Comparison of ENCODE assay signal across 14 mouse cellular contexts in the genomic region with DNA sequence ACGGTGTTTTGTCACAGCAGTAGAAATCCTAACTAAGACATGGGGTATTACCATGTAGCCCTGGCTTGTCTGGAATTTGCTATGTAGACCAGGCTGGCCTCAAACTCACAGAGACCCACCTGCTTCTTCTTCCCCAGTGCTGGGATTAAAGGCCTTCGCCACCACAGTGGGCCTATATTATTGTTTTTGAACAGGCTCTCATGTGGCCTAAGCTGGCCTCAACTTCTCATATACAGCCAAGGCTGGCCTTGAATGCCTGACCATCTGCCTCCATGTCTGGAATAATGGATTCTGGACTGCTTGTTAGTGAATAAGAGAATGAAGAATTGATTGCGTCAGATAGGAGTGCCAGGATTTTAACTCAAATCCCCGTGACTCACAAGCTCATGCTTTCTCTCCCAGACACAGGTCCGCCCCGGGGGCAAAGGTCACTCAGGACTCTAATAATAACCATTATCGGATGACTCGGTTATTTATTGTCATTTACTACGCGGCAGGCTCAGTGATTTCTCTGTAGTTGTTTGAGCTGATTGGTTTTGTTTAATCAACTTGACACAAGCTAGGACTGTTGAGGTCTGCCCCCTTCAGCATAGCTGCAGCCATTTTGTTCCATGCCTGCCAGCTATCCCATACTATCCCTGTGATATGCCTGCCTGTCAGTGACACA. TPM values are rescaled to one million over a fixed set of nuclear protein-coding genes. Genes with fewer than 3 reads are reported as not detected.
DNase-seq lines count a peak whose midpoint lies in the region; ATAC-seq and TF ChIP-seq lines count a peak whose summit lies in the region.
"Had no signal": no experiment of that assay in that cellular context is flagged by ENCODE, and none has a peak within 500 bp of the region (broad histone marks: within the 10 kb centered on the region; RNA-seq: fewer than 3 reads in every experiment).

No protein-coding gene starts in this region.

- H3K27ac ChIP-seq in forebrain, embryonic 10.5 days = 0 out of 2 replicates have a peak overlapping the region, but pooled peaks have one; percentile 36
- H3K27ac ChIP-seq in forebrain, embryonic 13.5 days = no peak overlapping the region
- H3K27ac ChIP-seq in midbrain, postnatal 0 days (ENCODE audit: low read depth, low read length) = no peak overlapping the region
- no peak overlapping the region for H3K27ac ChIP-seq in midbrain, embryonic 13.5 days
- H3K27ac ChIP-seq in intestine, embryonic 16.5 days (ENCODE audit: low read length) = peak overlapping the region; percentile 36
- H3K27ac ChIP-seq: embryonic facial prominence, embryonic 13.5 days; heart, embryonic 13.5 days; kidney, postnatal 0 days had no signal

- H3K4me3 ChIP-seq in forebrain, embryonic 10.5 days = no peak overlapping the region
- no peak overlapping the region for H3K4me3 ChIP-seq in forebrain, embryonic 13.5 days
- no peak overlapping the region for H3K4me3 ChIP-seq in midbrain, postnatal 0 days (ENCODE audit: low read depth, low read length)
- no peak overlapping the region for H3K4me3 ChIP-seq in midbrain, embryonic 13.5 days (replicated peaks)
- H3K4me3 ChIP-seq in intestine, embryonic 16.5 days (ENCODE audit: low read length) = no peak overlapping the region
- H3K4me3 ChIP-seq: embryonic facial prominence, embryonic 13.5 days; heart, embryonic 13.5 days had no signal

- WGBS in forebrain, embryonic 10.5 days = 64% methylated on average over 10 of the region's 10 CpGs
- WGBS in forebrain, embryonic 13.5 days = 56% methylated on average over 10 of the region's 10 CpGs
- 28% methylated on average over 10 of the region's 10 CpGs for WGBS in midbrain, postnatal 0 days
- WGBS in midbrain, embryonic 13.5 days = 39% methylated on average over 10 of the region's 10 CpGs
- WGBS in intestine, embryonic 16.5 days = 48% methylated on average over 10 of the region's 10 CpGs

- H3K36me3 ChIP-seq in forebrain, embryonic 10.5 days (replicated peaks) = no peaks in the 10 kb centered on the region
- no peaks in the 10 kb centered on the region for H3K36me3 ChIP-seq in forebrain, embryonic 13.5 days (ENCODE audit: poor library complexity, severe bottlenecking)
- H3K36me3 ChIP-seq in midbrain, postnatal 0 days (ENCODE audit: insufficient read depth, low read length) = no peaks in the 10 kb centered on the region
- H3K36me3 ChIP-seq in midbrain, embryonic 13.5 days = no peaks in the 10 kb centered on the region
- H3K36me3 ChIP-seq in intestine, embryonic 16.5 days (ENCODE audit: control insufficient read depth, insufficient read depth, low read length) = no peaks in the 10 kb centered on the region
- H3K36me3 ChIP-seq: embryonic facial prominence, embryonic 13.5 days; heart, embryonic 13.5 days had no signal

- no peak for ATAC-seq in forebrain, embryonic 13.5 days
- 0 out of 2 replicates have a peak, but pooled peaks have one; percentile 27 for ATAC-seq in midbrain, postnatal 0 days (ENCODE audit: low FRiP score)
- no peak; the same call in 1 of the 2 replicates for ATAC-seq in midbrain, embryonic 13.5 days
- peak; percentile 79 for ATAC-seq in intestine, embryonic 16.5 days

- H3K9me3 ChIP-seq in forebrain, embryonic 10.5 days = 0 out of 2 replicates have a peak, but pooled peaks cover 3% of the 10 kb centered on the region
- no peaks in the 10 kb centered on the region for H3K9me3 ChIP-seq in forebrain, embryonic 13.5 days (replicated peaks)
- no peaks in the 10 kb centered on the region for H3K9me3 ChIP-seq in midbrain, postnatal 0 days (ENCODE audit: low read length)
- no peaks in the 10 kb centered on the region for H3K9me3 ChIP-seq in midbrain, embryonic 13.5 days
- H3K9me3 ChIP-seq in intestine, embryonic 16.5 days (ENCODE audit: control insufficient read depth, low read length) = no peaks in the 10 kb centered on the region
- H3K9me3 ChIP-seq: embryonic facial prominence, embryonic 13.5 days; heart, embryonic 13.5 days had no signal

- peaks cover 22% of the 10 kb centered on the region for H3K4me1 ChIP-seq in forebrain, embryonic 10.5 days
- H3K4me1 ChIP-seq in forebrain, embryonic 13.5 days = no peaks in the 10 kb centered on the region
- H3K4me1 ChIP-seq in midbrain, postnatal 0 days (ENCODE audit: insufficient read depth, low read length) = no peaks in the 10 kb centered on the region
- no peaks in the 10 kb centered on the region for H3K4me1 ChIP-seq in midbrain, embryonic 13.5 days (replicated peaks)
- peaks cover 9% of the 10 kb centered on the region for H3K4me1 ChIP-seq in intestine, embryonic 16.5 days (ENCODE audit: control insufficient read depth, insufficient read depth, low read length)
- H3K4me1 ChIP-seq: embryonic facial prominence, embryonic 13.5 days had no signal

- no peak for DNase-seq in forebrain, embryonic 10.5 days (ENCODE audit: extremely low spot score, low spot score)
- DNase-seq in midbrain, postnatal 0 days (ENCODE audit: low spot score) = peak; percentile 3
- DNase-seq in layer of hippocampus, adult 9-11 months = no peak
- DNase-seq in layer of hippocampus, adult 18-20 months (ENCODE audit: low spot score in 2 of 2) = no peak
- no peak for DNase-seq in ovary, postnatal 10 days (ENCODE audit: low spot score)
- DNase-seq: lung, postnatal 10 days had no signal

- no peak overlapping the region for H3K9ac ChIP-seq in forebrain, embryonic 13.5 days
- H3K9ac ChIP-seq in midbrain, postnatal 0 days (replicated peaks; ENCODE audit: low read length, poor library complexity, severe bottlenecking) = no peak overlapping the region
- no peak overlapping the region for H3K9ac ChIP-seq in midbrain, embryonic 13.5 days (replicated peaks)
- H3K9ac ChIP-seq in intestine, embryonic 16.5 days (ENCODE audit: low read depth, low read length) = no peak overlapping the region
- H3K9ac ChIP-seq: embryonic facial prominence, embryonic 13.5 days; heart, embryonic 13.5 days had no signal

- no peak overlapping the region for H3K4me2 ChIP-seq in forebrain, embryonic 13.5 days
- H3K4me2 ChIP-seq in midbrain, postnatal 0 days (ENCODE audit: low read depth, low read length, poor library complexity, severe bottlenecking) = no peak overlapping the region
- no peak overlapping the region for H3K4me2 ChIP-seq in midbrain, embryonic 13.5 days (replicated peaks)
- no peak overlapping the region for H3K4me2 ChIP-seq in intestine, embryonic 16.5 days (ENCODE audit: low read depth, low read length)
- H3K4me2 ChIP-seq: embryonic facial prominence, embryonic 13.5 days; heart, embryonic 13.5 days had no signal

- no peaks in the 10 kb centered on the region for H3K27me3 ChIP-seq in forebrain, embryonic 10.5 days (ENCODE audit: poor library complexity, severe bottlenecking)
- no peaks in the 10 kb centered on the region for H3K27me3 ChIP-seq in forebrain, embryonic 13.5 days
- H3K27me3 ChIP-seq in midbrain, postnatal 0 days (ENCODE audit: insufficient read depth, low read length) = no peaks in the 10 kb centered on the region
- no peaks in the 10 kb centered on the region for H3K27me3 ChIP-seq in midbrain, embryonic 13.5 days
- H3K27me3 ChIP-seq in intestine, embryonic 16.5 days (replicated peaks; ENCODE audit: control insufficient read depth, insufficient read depth, low read length) = no peaks in the 10 kb centered on the region
- H3K27me3 ChIP-seq: embryonic facial prominence, embryonic 13.5 days had no signal

- no peak for TF ChIP-seq CTCF in midbrain, postnatal 0 days (IDR thresholded peaks at IDR 0.05)

RNA-seq across cellular contexts. Expression of a gene that starts 1.9 kb away (rescaled TPM):
- 0.11 TPM in 1 of 2 replicates, not detected in the other for polyA plus RNA-seq in forebrain, embryonic 10.5 days (2016; fragmentation: Nextera tagmentation; extraction: Ambion mirVana)
- not detected in 2 replicates for polyA plus RNA-seq in forebrain, embryonic 13.5 days (2015; fragmentation: Nextera tagmentation; extraction: Ambion mirVana)
- not detected in 2 replicates for total RNA-seq in midbrain, postnatal 0 days (2014; rRNA removed)
- not detected in 2 replicates for polyA plus RNA-seq in midbrain, postnatal 0 days (2015; fragmentation: Nextera tagmentation; extraction: Ambion mirVana)
- polyA plus RNA-seq in midbrain, embryonic 13.5 days (2015; fragmentation: Nextera tagmentation; extraction: Ambion mirVana) = not detected in 2 replicates
- polyA plus RNA-seq in intestine, embryonic 16.5 days (2015; fragmentation: Nextera tagmentation; extraction: Ambion mirVana) = 14.7 and 19.1 TPM in 2 replicates
- total RNA-seq in layer of hippocampus, adult 18-20 months (2021) = not detected
- total RNA-seq: left cerebral cortex, postnatal 25 days had no signal
- polyA plus RNA-seq: embryonic facial prominence, embryonic 13.5 days had no signal

RNA-seq across cellular contexts. Expression of a gene that starts 12.8 kb away (rescaled TPM):
- not detected in 2 replicates for polyA plus RNA-seq in forebrain, embryonic 10.5 days (2016; fragmentation: Nextera tagmentation; extraction: Ambion mirVana)
- polyA plus RNA-seq in forebrain, embryonic 13.5 days (2015; fragmentation: Nextera tagmentation; extraction: Ambion mirVana) = not detected in 2 replicates
- not detected in 2 replicates for total RNA-seq in midbrain, postnatal 0 days (2014; rRNA removed)
- not detected in 2 replicates for polyA plus RNA-seq in midbrain, postnatal 0 days (2015; fragmentation: Nextera tagmentation; extraction: Ambion mirVana)
- not detected in 2 replicates for polyA plus RNA-seq in midbrain, embryonic 13.5 days (2015; fragmentation: Nextera tagmentation; extraction: Ambion mirVana)
- 3.5 and 6.5 TPM in 2 replicates for polyA plus RNA-seq in intestine, embryonic 16.5 days (2015; fragmentation: Nextera tagmentation; extraction: Ambion mirVana)
- total RNA-seq in layer of hippocampus, adult 18-20 months (2021) = not detected
- total RNA-seq: left cerebral cortex, postnatal 25 days had no signal
- polyA plus RNA-seq: embryonic facial prominence, embryonic 13.5 days; heart, embryonic 13.5 days; kidney, postnatal 0 days; spleen, adult 2 months had no signal

RNA-seq across cellular contexts. Expression of a gene that starts 31.5 kb away (rescaled TPM):
- 4.7 and 4.8 TPM in 2 replicates for polyA plus RNA-seq in forebrain, embryonic 10.5 days (2016; fragmentation: Nextera tagmentation; extraction: Ambion mirVana)
- polyA plus RNA-seq in forebrain, embryonic 13.5 days (2015; fragmentation: Nextera tagmentation; extraction: Ambion mirVana) = 4.9 and 5.1 TPM in 2 replicates
- 11.0 and 14.7 TPM in 2 replicates for total RNA-seq in midbrain, postnatal 0 days (2014; rRNA removed)
- polyA plus RNA-seq in midbrain, postnatal 0 days (2015; fragmentation: Nextera tagmentation; extraction: Ambion mirVana) = 7.1 and 7.7 TPM in 2 replicates
- 5.3 and 6.2 TPM in 2 replicates for polyA plus RNA-seq in midbrain, embryonic 13.5 days (2015; fragmentation: Nextera tagmentation; extraction: Ambion mirVana)
- 13.9 and 16.5 TPM in 2 replicates for polyA plus RNA-seq in intestine, embryonic 16.5 days (2015; fragmentation: Nextera tagmentation; extraction: Ambion mirVana)
- total RNA-seq in layer of hippocampus, adult 18-20 months (2021) = 10 to 100 TPM; 12.4 to 12.8 TPM

RNA-seq across cellular contexts. Expression of a gene that starts 38.8 kb away (rescaled TPM):
- not detected in 2 replicates for polyA plus RNA-seq in forebrain, embryonic 10.5 days (2016; fragmentation: Nextera tagmentation; extraction: Ambion mirVana)
- polyA plus RNA-seq in forebrain, embryonic 13.5 days (2015; fragmentation: Nextera tagmentation; extraction: Ambion mirVana) = not detected in 2 replicates
- total RNA-seq in midbrain, postnatal 0 days (2014; rRNA removed) = not detected in 2 replicates
- polyA plus RNA-seq in midbrain, postnatal 0 days (2015; fragmentation: Nextera tagmentation; extraction: Ambion mirVana) = not detected in 2 replicates
- not detected in 2 replicates for polyA plus RNA-seq in midbrain, embryonic 13.5 days (2015; fragmentation: Nextera tagmentation; extraction: Ambion mirVana)
- polyA plus RNA-seq in intestine, embryonic 16.5 days (2015; fragmentation: Nextera tagmentation; extraction: Ambion mirVana) = 0.75 and 0.76 TPM in 2 replicates
- not detected for total RNA-seq in layer of hippocampus, adult 18-20 months (2021)
- total RNA-seq: left cerebral cortex, postnatal 25 days had no signal
- polyA plus RNA-seq: embryonic facial prominence, embryonic 13.5 days; heart, embryonic 13.5 days; kidney, postnatal 0 days; spleen, adult 2 months had no signal

Comparison
In these comparisons a context has a peak if more than half of its experiments do, and no peak if none do; other contexts are left out.
1. H3K27ac ChIP-seq: peak in forebrain, embryonic 10.5 days (single experiment) and intestine, embryonic 16.5 days (single experiment); none in forebrain, embryonic 13.5 days (single experiment), midbrain, postnatal 0 days (single experiment) and midbrain, embryonic 13.5 days (single experiment).
2. ATAC-seq: peak in midbrain, postnatal 0 days (single experiment) and intestine, embryonic 16.5 days (single experiment); none in forebrain, embryonic 13.5 days (single experiment) and midbrain, embryonic 13.5 days (single experiment).
3. RNA of a gene that starts 1.9 kb away (polyA plus RNA-seq): 14.7 to 19.1 TPM in intestine, embryonic 16.5 days; 0.11 TPM in forebrain, embryonic 10.5 days, not detected in forebrain, embryonic 13.5 days, not detected in midbrain, postnatal 0 days and not detected in midbrain, embryonic 13.5 days; every median in the first group is over 10 times any median in the second.